Mouse (Mus musculus) kidney, adult 2 months (tissue): Measurements from ENCODE around the gene Dnajc11. TPM values are rescaled to one million over a fixed set of nuclear protein-coding genes. Genes with fewer than 3 reads are reported as not detected.

ENCODE experiments used
- DNase-seq: peaks from one replicate; pipeline ENCODE4 v3.0.0; 2021
- H3K27ac ChIP-seq: fragments of 200-500 bp; 2 replicates; pipeline ENCODE4 v1.5.1; 2012; ENCODE audit warnings: low read depth, low read length, control low read depth, inconsistent platforms; ENCODE audit not compliant: insufficient read depth
- H3K27me3 ChIP-seq: fragments of 200-500 bp; replicated peaks from 2 replicates; pipeline ENCODE4 v1.6.1; 2012; ENCODE audit warnings: mild to moderate bottlenecking, moderate library complexity, low read length, inconsistent platforms; ENCODE audit not compliant: control insufficient read depth, insufficient read depth
- H3K36me3 ChIP-seq: fragments of 200-500 bp; 2 replicates; pipeline ENCODE4 v1.6.1; 2012; ENCODE audit warnings: mild to moderate bottlenecking, moderate library complexity, low read length, inconsistent platforms; ENCODE audit not compliant: control insufficient read depth, insufficient read depth
- H3K4me1 ChIP-seq: fragments of 200-500 bp; 2 replicates; pipeline ENCODE4 v1.6.1; 2011; ENCODE audit warnings: low read length; ENCODE audit not compliant: control insufficient read depth, insufficient read depth
- H3K4me3 ChIP-seq: fragments of 200-500 bp; 2 replicates; pipeline ENCODE4 v1.5.1; 2011; ENCODE audit warnings: mild to moderate bottlenecking, low read depth, low read length, control low read depth; ENCODE audit not compliant: insufficient read depth
- CTCF ChIP-seq: fragments of 200-500 bp; conservative IDR thresholded peaks from 2 replicates; pipeline ENCODE4 v1.5.1; 2011; ENCODE audit warnings: low read depth, mild to moderate bottlenecking, control low read depth, low read length, moderate library complexity, mixed read lengths; ENCODE audit not compliant: insufficient read depth, insufficient read length
- POLR2A ChIP-seq: fragments of 200-500 bp; IDR thresholded peaks from one replicate; pipeline ENCODE4 v1.6.1; 2011; ENCODE audit warnings: low read depth, low read length, control low read depth
- WGBS: fragments of 180-500 bp; shearing (Covaris S2); methylation state at CpG from one replicate; pipeline ENCODE4 v1.1.7; 2018; 5-methylcytosine and 5-hydroxymethylcytosine counted together
- polyA plus RNA-seq: library from polyadenylated mRNA; depleted of rRNA; stranded (reverse); fragments of >200 nt; gene quantifications from 2 replicates; pipeline ENCODE4 v1.2.3, GENCODE M21; 2012

The Dnajc11 gene
- polyA plus RNA-seq, 1 experiment, result 76.1 TPM

DNA sequence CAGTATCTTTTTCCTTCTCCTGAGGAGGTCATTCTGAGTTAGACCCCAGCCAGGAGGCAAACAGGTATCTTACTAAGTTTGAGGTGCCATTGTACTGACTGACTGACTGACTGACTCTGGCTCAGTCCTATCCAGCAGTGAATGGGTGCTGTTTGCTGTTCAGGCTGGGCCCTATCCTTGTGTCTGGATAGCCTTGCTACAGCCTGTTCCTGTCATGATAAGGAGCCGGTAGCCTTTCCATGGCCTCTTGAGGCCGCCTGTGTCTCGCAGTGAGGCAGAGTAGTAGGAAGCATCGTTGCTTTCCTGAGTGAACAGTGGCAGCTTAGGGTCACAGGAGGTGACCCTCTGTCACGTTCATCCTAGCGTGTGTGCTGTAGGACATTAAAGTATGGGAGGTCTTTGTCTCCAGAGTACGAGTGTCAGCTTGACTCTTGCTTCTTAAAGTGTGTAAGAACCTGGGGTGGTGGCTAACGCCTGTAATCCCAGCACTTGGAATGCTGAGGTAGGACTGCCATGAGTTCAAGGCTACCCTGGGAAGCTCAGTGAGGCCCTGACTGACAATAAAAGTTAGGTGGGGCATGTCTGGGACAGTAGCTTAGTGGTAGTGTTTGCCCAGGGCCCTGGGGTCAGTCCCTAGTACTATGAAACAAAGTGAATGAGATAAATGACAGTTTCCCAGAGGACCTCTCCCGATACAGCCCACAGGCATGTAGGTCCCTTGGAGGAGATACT, 24.3 kb downstream of the Dnajc11 start:
- Histone ChIP-seq H3K4me1 (no peaks in the 10 kb centered on the region), H3K27me3 (no peaks in the 10 kb centered on the region), H3K27ac (no peak overlapping the region), H3K4me3 (no peak overlapping the region), H3K36me3 (no peaks in the 10 kb centered on the region)
- DNase-seq, result no peak
- TF ChIP-seq POLR2A, result no peak
- no peak for TF ChIP-seq CTCF
- 69% methylated on average over 9 of the region's 9 CpGs for WGBS

DNA sequence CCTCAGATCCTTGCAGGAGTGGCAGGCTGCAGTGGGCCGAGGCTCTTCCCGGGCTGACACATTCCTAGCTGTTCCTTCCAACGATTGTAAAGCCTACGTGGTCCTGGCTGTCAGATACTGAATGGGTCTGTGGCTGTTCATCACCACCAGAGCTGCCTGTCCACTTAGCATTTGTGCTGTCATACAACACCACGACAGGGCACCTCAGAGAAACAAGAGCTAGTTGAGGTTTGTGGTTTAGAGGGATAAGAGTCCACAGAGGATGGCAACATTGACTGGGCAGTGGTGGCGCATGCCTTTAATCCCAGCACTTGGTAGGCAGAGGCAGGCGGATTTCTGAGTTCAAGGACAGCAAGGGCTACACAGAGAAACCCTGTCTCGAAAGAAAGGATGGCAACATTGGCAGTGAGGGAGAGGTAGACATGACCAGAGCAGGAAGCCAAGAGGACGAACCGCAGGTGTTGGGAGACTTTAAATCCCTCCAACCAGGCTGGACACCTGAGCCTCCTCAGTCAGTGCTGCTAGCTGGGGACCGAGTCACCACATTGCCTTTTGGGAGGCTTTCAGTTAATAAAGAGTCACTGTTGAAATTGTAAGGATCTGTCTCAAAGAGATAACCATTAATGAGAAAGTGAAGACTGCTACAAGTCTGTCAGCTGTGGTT, 26.5 kb downstream of the Dnajc11 start:
- no peak for TF ChIP-seq CTCF
- no peak for TF ChIP-seq POLR2A
- WGBS, result 88% methylated on average over 11 of the region's 11 CpGs
- DNase-seq, result no peak
- Histone ChIP-seq H3K27me3 (no peaks in the 10 kb centered on the region), H3K4me3 (no peak overlapping the region), H3K36me3 (no peaks in the 10 kb centered on the region), H3K4me1 (no peaks in the 10 kb centered on the region), H3K27ac (no peak overlapping the region)

DNA sequence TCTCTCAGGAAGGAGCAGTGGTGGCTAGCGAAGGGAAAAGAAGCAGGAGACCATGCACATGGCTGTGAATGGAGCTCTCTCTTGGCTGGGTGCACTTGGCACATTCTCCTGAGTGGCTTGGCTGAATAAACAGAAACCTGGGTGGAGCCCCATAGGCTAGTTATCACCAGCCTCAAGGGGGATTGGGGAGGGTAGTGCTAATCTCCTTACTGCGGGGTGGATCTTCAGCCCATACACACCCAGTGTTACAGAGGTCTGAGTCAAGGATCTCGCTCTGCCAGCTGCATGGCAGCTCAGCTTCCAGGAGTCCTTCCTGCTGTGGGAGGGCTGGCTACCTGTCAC, 27.0 kb downstream of the Dnajc11 start:
- Histone ChIP-seq H3K36me3 (no peaks in the 10 kb centered on the region), H3K4me3 (no peak overlapping the region), H3K4me1 (no peaks in the 10 kb centered on the region), H3K27ac (no peak overlapping the region), H3K27me3 (no peaks in the 10 kb centered on the region)
- 86% methylated on average over 3 of the region's 3 CpGs for WGBS
- no peak for DNase-seq
- no peak for TF ChIP-seq CTCF
- no peak for TF ChIP-seq POLR2A

DNA sequence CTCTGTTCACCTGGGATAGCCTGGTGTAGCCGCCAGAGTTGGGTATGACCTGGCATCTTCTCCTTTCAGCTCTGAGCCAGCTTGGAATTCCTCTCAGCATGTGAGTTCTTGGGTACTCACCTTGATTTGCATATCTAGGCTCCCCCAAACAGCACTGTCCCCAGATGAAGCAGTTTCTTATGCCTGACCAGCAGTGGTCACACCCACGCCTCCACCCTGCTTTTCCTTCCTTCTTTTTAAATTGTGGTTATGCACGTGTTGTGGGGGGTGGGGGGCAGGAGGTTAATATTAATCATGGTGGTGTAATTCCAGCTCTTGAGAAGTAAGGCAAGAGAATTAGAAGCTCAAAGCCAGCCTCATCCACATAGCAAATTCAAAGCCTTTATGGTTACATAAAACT, 29.3 kb downstream of the Dnajc11 start:
- H3K4me3 ChIP-seq, result no peak overlapping the region
- no peak overlapping the region for H3K27ac ChIP-seq
- WGBS, result 69% methylated on average over 3 of the region's 3 CpGs
- no peaks in the 10 kb centered on the region for H3K4me1 ChIP-seq
- DNase-seq, result no peak
- no peaks in the 10 kb centered on the region for H3K27me3 ChIP-seq
- H3K36me3 ChIP-seq, result no peaks in the 10 kb centered on the region
- TF ChIP-seq CTCF (no peak), POLR2A (no peak)

DNA sequence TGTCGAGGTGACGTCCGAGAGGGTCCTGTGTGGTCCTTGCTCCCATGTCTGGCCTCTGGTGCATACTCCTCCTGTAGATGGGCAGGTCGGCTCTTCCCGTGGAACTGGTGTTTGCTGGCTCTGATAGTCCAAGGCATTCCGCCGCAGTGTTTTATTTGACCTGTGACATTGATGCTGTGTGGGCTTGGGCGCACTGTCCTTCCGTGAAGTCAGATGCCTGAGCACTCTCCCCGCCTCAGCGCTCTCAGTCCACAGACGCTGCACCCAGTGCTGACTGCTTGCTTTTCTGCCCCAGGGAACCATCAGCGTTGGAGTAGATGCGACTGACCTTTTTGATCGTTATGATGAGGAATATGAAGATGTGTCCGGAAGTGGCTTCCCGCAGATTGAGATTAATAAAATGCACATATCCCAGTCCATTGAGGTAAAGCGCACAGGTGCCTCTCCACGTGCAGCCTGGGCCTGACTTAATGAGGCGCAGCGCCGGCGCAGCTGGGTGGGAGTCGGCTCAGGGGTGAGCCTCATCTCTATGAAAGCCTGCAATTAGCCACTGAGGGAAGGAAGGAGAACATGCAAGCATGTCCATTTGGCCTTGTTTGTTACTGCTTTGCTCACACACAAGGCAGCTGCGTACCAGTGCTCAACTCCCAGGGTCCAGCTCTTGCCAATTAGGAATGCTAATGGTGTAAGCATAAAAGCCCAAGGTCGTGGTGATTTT, 34.9 kb downstream of the Dnajc11 start:
- H3K27me3 ChIP-seq, result no peaks in the 10 kb centered on the region
- 56% methylated on average over 26 of the region's 26 CpGs for WGBS
- no peaks in the 10 kb centered on the region for H3K36me3 ChIP-seq
- no peak overlapping the region for H3K27ac ChIP-seq
- no peak for DNase-seq
- TF ChIP-seq CTCF (no peak), POLR2A (no peak)
- no peak overlapping the region for H3K4me3 ChIP-seq
- no peaks in the 10 kb centered on the region for H3K4me1 ChIP-seq

DNA sequence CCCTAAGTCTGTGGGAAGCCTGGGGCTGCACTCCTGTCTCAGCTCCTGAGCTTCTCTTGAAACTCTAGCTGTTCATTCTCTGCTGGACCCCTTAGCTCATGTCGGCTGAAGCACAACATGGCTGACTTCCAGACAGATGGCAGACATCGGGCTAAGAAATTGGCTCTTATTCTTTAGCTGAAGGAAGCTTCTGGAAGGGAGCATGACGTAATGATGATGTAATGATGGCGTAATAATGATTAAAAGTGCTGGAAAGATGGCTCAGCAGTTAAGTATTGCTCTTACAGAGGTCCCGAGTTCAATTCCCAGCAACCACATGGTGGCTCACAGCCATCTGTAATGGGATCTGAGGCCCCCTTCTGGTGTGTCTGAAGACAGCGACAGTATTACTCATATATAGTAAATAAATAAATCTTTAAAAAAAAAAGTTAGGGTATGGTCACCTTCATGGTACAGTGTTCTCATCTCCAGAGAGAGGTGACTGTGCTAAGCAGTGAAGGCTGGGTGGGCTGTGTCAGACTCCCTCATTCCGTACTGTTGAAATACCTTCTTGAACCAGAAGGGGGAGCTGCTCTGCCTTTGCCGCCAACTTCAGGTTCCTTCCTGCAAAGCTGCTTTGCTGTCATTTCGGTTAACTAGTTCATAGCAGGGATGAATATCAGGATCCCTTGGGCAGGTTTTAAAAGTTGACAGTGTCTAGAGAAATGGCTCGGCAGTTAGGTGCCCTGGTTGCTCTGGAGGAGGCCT, 38.9 kb downstream of the Dnajc11 start:
- no peaks in the 10 kb centered on the region for H3K27me3 ChIP-seq
- H3K27ac ChIP-seq, result no peak overlapping the region
- TF ChIP-seq POLR2A, result no peak
- TF ChIP-seq CTCF, result peak; percentile 63; the same call in 1 of the 2 replicates
- H3K36me3 ChIP-seq, result no peaks in the 10 kb centered on the region
- H3K4me3 ChIP-seq, result no peak overlapping the region
- DNase-seq, result no peak
- H3K4me1 ChIP-seq, result no peaks in the 10 kb centered on the region
- WGBS, result 65% methylated on average over 10 of the region's 10 CpGs
